Mouse (Mus musculus) forebrain, embryonic 13.5 days (tissue): ENCODE data around the gene Ank3. TPM values are rescaled to one million over a fixed set of nuclear protein-coding genes. Genes with fewer than 3 reads are reported as not detected.
"Not testable (repeated sequence)": the region's sequence is repeated elsewhere in the genome, so short reads cannot be mapped to it uniquely, and the experiment has no call there.

ENCODE experiments used
- ATAC-seq: fragments of 200-750 bp; cut with Nextera tagmentation; 2 replicates; pipeline ENCODE4 v1.8.0; 2017
- H3K27ac ChIP-seq: fragments of 300-500 bp; sonication (generic); 2 replicates; pipeline ENCODE4 v1.5.1; 2015; ENCODE audit warnings: inconsistent platforms, mild to moderate bottlenecking, moderate library complexity
- H3K27me3 ChIP-seq: fragments of 300-500 bp; sonication (generic); 2 replicates; pipeline ENCODE4 v1.6.1; 2015; ENCODE audit warnings: mild to moderate bottlenecking, inconsistent platforms
- H3K36me3 ChIP-seq: fragments of 300-500 bp; sonication (generic); 2 replicates; pipeline ENCODE4 v1.6.1; 2015; ENCODE audit warnings: mild to moderate bottlenecking, inconsistent platforms; ENCODE audit not compliant: poor library complexity, severe bottlenecking
- H3K4me1 ChIP-seq: fragments of 300-500 bp; sonication (generic); 2 replicates; pipeline ENCODE4 v1.6.1; 2015; ENCODE audit warnings: inconsistent platforms
- H3K4me2 ChIP-seq: fragments of 300-500 bp; sonication (generic); 2 replicates; pipeline ENCODE4 v1.6.1; 2015; ENCODE audit warnings: inconsistent platforms, mild to moderate bottlenecking, moderate library complexity
- H3K4me3 ChIP-seq: fragments of 300-500 bp; sonication (generic); 2 replicates; pipeline ENCODE4 v1.5.1; 2015; ENCODE audit warnings: mild to moderate bottlenecking, inconsistent platforms
- H3K9ac ChIP-seq: fragments of 300-500 bp; sonication (generic); 2 replicates; pipeline ENCODE4 v1.6.1; 2015; ENCODE audit warnings: mild to moderate bottlenecking, inconsistent platforms
- H3K9me3 ChIP-seq: fragments of 300-500 bp; sonication (generic); replicated peaks from 2 replicates; pipeline ENCODE4 v1.6.1; 2016; ENCODE audit warnings: inconsistent platforms
- WGBS: fragments of 180-500 bp; shearing (Covaris S2); methylation state at CpG from one replicate; pipeline ENCODE4 v1.1.7; 2015; 5-methylcytosine and 5-hydroxymethylcytosine counted together
- polyA plus RNA-seq: library from polyadenylated mRNA; unstranded; fragments of >200 nt; fragmentation: Nextera tagmentation; extraction: Ambion mirVana; gene quantifications from 2 replicates; pipeline ENCODE4 v1.2.1, GENCODE M21; 2015

Ank3 gene
- polyA plus RNA-seq, 1 experiment from 2014 or later: 63.5 TPM

- H3K27ac ChIP-seq: no peak overlapping the region
- no peak overlapping the region for H3K4me3 ChIP-seq
- no peak overlapping the region for H3K4me2 ChIP-seq
- H3K27me3 ChIP-seq: no peaks in the 10 kb centered on the region
- H3K9ac ChIP-seq: no peak overlapping the region
- H3K9me3 ChIP-seq: no peaks in the 10 kb centered on the region
- WGBS: 21% methylated on average over 6 of the region's 6 CpGs
- peaks cover 32% of the 10 kb centered on the region for H3K36me3 ChIP-seq
- ATAC-seq: no peak
- no peaks in the 10 kb centered on the region for H3K4me1 ChIP-seq
Measured at GRCm38 (mm10) chr10:69889779-69890178, 491.2 kb downstream of the Ank3 start.

- no peak for ATAC-seq
- Histone ChIP-seq H3K27me3 (no peaks in the 10 kb centered on the region), H3K4me1 (no peaks in the 10 kb centered on the region), H3K9ac (no peak overlapping the region), H3K4me3 (no peak overlapping the region), H3K9me3 (no peaks in the 10 kb centered on the region), H3K27ac (no peak overlapping the region), H3K4me2 (no peak overlapping the region), H3K36me3 (peaks cover 26% of the 10 kb centered on the region)
- WGBS: 91% methylated on average over 11 of the region's 11 CpGs
Measured at GRCm38 (mm10) chr10:69890389-69890985, 491.9 kb downstream of the Ank3 start.

- Histone ChIP-seq H3K36me3 (peaks cover 25% of the 10 kb centered on the region), H3K27ac (no peak overlapping the region), H3K9me3 (no peaks in the 10 kb centered on the region), H3K9ac (no peak overlapping the region), H3K4me2 (no peak overlapping the region), H3K4me3 (no peak overlapping the region), H3K4me1 (no peaks in the 10 kb centered on the region), H3K27me3 (no peaks in the 10 kb centered on the region)
- WGBS: 96% methylated on average over 18 of the region's 18 CpGs
- ATAC-seq: no peak
Measured at GRCm38 (mm10) chr10:69892162-69892561, 493.6 kb downstream of the Ank3 start.

GRCm38 (mm10) chr10:69895606-69896005, 497.0 kb downstream of the Ank3 start:
- H3K4me2 ChIP-seq: no peak overlapping the region
- 78% methylated on average over 9 of the region's 9 CpGs for WGBS
- H3K9me3 ChIP-seq: no peaks in the 10 kb centered on the region
- no peak for ATAC-seq
- H3K27ac ChIP-seq: no peak overlapping the region
- no peak overlapping the region for H3K4me3 ChIP-seq
- H3K9ac ChIP-seq: no peak overlapping the region
- H3K4me1 ChIP-seq: no peaks in the 10 kb centered on the region
- no peaks in the 10 kb centered on the region for H3K27me3 ChIP-seq
- H3K36me3 ChIP-seq: peaks cover 45% of the 10 kb centered on the region

- H3K27ac ChIP-seq: no peak overlapping the region
- ATAC-seq: no peak
- H3K4me3 ChIP-seq: no peak overlapping the region
- H3K27me3 ChIP-seq: no peaks in the 10 kb centered on the region
- 78% methylated on average over 5 of the region's 5 CpGs for WGBS
- H3K4me1 ChIP-seq: no peaks in the 10 kb centered on the region
- H3K9ac ChIP-seq: no peak overlapping the region
- H3K9me3 ChIP-seq: no peaks in the 10 kb centered on the region
- H3K4me2 ChIP-seq: no peak overlapping the region
- H3K36me3 ChIP-seq: peaks cover 56% of the 10 kb centered on the region
Measured at GRCm38 (mm10) chr10:69897927-69898326, 499.4 kb downstream of the Ank3 start.

GRCm38 (mm10) chr10:69898821-69899220, 500.2 kb downstream of the Ank3 start:
- Histone ChIP-seq H3K4me2 (no peak overlapping the region), H3K36me3 (peaks cover 53% of the 10 kb centered on the region), H3K27ac (no peak overlapping the region), H3K9me3 (no peaks in the 10 kb centered on the region), H3K4me3 (no peak overlapping the region), H3K27me3 (no peaks in the 10 kb centered on the region), H3K4me1 (no peaks in the 10 kb centered on the region), H3K9ac (no peak overlapping the region)
- no peak for ATAC-seq
- 96% methylated on average over 8 of the region's 8 CpGs for WGBS

- Histone ChIP-seq H3K36me3 (peaks cover 47% of the 10 kb centered on the region), H3K9ac (no peak overlapping the region), H3K27me3 (no peaks in the 10 kb centered on the region), H3K9me3 (no peaks in the 10 kb centered on the region), H3K4me2 (no peak overlapping the region), H3K4me3 (no peak overlapping the region), H3K4me1 (no peaks in the 10 kb centered on the region), H3K27ac (no peak overlapping the region)
- ATAC-seq: no peak
- 88% methylated on average over 3 of the region's 3 CpGs for WGBS
Measured at GRCm38 (mm10) chr10:69899788-69900187, 501.2 kb downstream of the Ank3 start.

GRCm38 (mm10) chr10:69902024-69902423, 503.5 kb downstream of the Ank3 start:
- H3K27ac ChIP-seq: no peak overlapping the region
- H3K36me3 ChIP-seq: peaks cover 38% of the 10 kb centered on the region
- no peak overlapping the region for H3K9ac ChIP-seq
- H3K4me3 ChIP-seq: no peak overlapping the region
- no peaks in the 10 kb centered on the region for H3K9me3 ChIP-seq
- H3K4me1 ChIP-seq: no peaks in the 10 kb centered on the region
- WGBS: 87% methylated on average over 6 of the region's 6 CpGs
- H3K27me3 ChIP-seq: no peaks in the 10 kb centered on the region
- no peak for ATAC-seq
- no peak overlapping the region for H3K4me2 ChIP-seq

GRCm38 (mm10) chr10:69904321-69904720, 505.7 kb downstream of the Ank3 start:
- H3K36me3 ChIP-seq: peaks cover 24% of the 10 kb centered on the region; the same call in 1 of the 2 replicates
- no peak overlapping the region for H3K9ac ChIP-seq
- no peaks in the 10 kb centered on the region for H3K4me1 ChIP-seq
- H3K27ac ChIP-seq: no peak overlapping the region
- H3K27me3 ChIP-seq: no peaks in the 10 kb centered on the region
- no peak for ATAC-seq
- H3K4me2 ChIP-seq: no peak overlapping the region
- no peaks in the 10 kb centered on the region for H3K9me3 ChIP-seq
- 76% methylated on average over 10 of the region's 10 CpGs for WGBS
- H3K4me3 ChIP-seq: no peak overlapping the region

- no peak overlapping the region for H3K9ac ChIP-seq
- 50% methylated on average over 12 of the region's 12 CpGs for WGBS
- ATAC-seq: no peak
- H3K4me3 ChIP-seq: no peak overlapping the region
- no peak overlapping the region for H3K4me2 ChIP-seq
- no peaks in the 10 kb centered on the region for H3K4me1 ChIP-seq
- no peak overlapping the region for H3K27ac ChIP-seq
- H3K9me3 ChIP-seq: no peaks in the 10 kb centered on the region
- H3K36me3 ChIP-seq: 0 out of 2 replicates have a peak, but pooled peaks cover 3% of the 10 kb centered on the region
- no peaks in the 10 kb centered on the region for H3K27me3 ChIP-seq
Measured at GRCm38 (mm10) chr10:69907795-69908764, 509.5 kb downstream of the Ank3 start.

GRCm38 (mm10) chr10:69909856-69910255, 511.3 kb downstream of the Ank3 start:
- WGBS: 95% methylated on average over 4 of the region's 4 CpGs
- H3K27ac ChIP-seq: no peak overlapping the region
- H3K36me3 ChIP-seq: 0 out of 2 replicates have a peak, but pooled peaks cover 6% of the 10 kb centered on the region
- no peaks in the 10 kb centered on the region for H3K27me3 ChIP-seq
- no peak overlapping the region for H3K4me3 ChIP-seq
- H3K4me1 ChIP-seq: no peaks in the 10 kb centered on the region
- H3K9ac ChIP-seq: no peak overlapping the region
- ATAC-seq: no peak
- no peaks in the 10 kb centered on the region for H3K9me3 ChIP-seq
- no peak overlapping the region for H3K4me2 ChIP-seq

- ATAC-seq, H3K4me2 ChIP-seq, H3K27me3 ChIP-seq, H3K4me1 ChIP-seq, H3K4me3 ChIP-seq, H3K36me3 ChIP-seq, H3K9me3 ChIP-seq, H3K9ac ChIP-seq, H3K27ac ChIP-seq: not testable (repeated sequence)
- WGBS: 7% methylated on average over 5 of the region's 6 CpGs
Measured at GRCm38 (mm10) chr10:69910304-69910703, 511.7 kb downstream of the Ank3 start.
